Mouse (Mus musculus) kidney, adult 2 months (tissue): ENCODE measurements at regions not wholly inside any gene's neighbourhood (a gene's known extent, or its start where the extent isn't known, plus 50 kb on each side); places are given as distances from the start of the nearest gene placed in this dataset.

Experiments
- DNase-seq: peaks from one replicate; pipeline ENCODE4 v3.0.0; 2021
- H3K27ac ChIP-seq: fragments of 200-500 bp; 2 replicates; pipeline ENCODE4 v1.5.1; 2012; ENCODE audit warnings: low read depth, low read length, control low read depth, inconsistent platforms; ENCODE audit not compliant: insufficient read depth
- H3K27me3 ChIP-seq: fragments of 200-500 bp; replicated peaks from 2 replicates; pipeline ENCODE4 v1.6.1; 2012; ENCODE audit warnings: mild to moderate bottlenecking, moderate library complexity, low read length, inconsistent platforms; ENCODE audit not compliant: control insufficient read depth, insufficient read depth
- H3K36me3 ChIP-seq: fragments of 200-500 bp; 2 replicates; pipeline ENCODE4 v1.6.1; 2012; ENCODE audit warnings: mild to moderate bottlenecking, moderate library complexity, low read length, inconsistent platforms; ENCODE audit not compliant: control insufficient read depth, insufficient read depth
- H3K4me1 ChIP-seq: fragments of 200-500 bp; 2 replicates; pipeline ENCODE4 v1.6.1; 2011; ENCODE audit warnings: low read length; ENCODE audit not compliant: control insufficient read depth, insufficient read depth
- H3K4me3 ChIP-seq: fragments of 200-500 bp; 2 replicates; pipeline ENCODE4 v1.5.1; 2011; ENCODE audit warnings: mild to moderate bottlenecking, low read depth, low read length, control low read depth; ENCODE audit not compliant: insufficient read depth
- CTCF ChIP-seq: fragments of 200-500 bp; conservative IDR thresholded peaks from 2 replicates; pipeline ENCODE4 v1.5.1; 2011; ENCODE audit warnings: low read depth, mild to moderate bottlenecking, control low read depth, low read length, moderate library complexity, mixed read lengths; ENCODE audit not compliant: insufficient read depth, insufficient read length
- POLR2A ChIP-seq: fragments of 200-500 bp; IDR thresholded peaks from one replicate; pipeline ENCODE4 v1.6.1; 2011; ENCODE audit warnings: low read depth, low read length, control low read depth
- WGBS: fragments of 180-500 bp; shearing (Covaris S2); methylation state at CpG from one replicate; pipeline ENCODE4 v1.1.7; 2018; 5-methylcytosine and 5-hydroxymethylcytosine counted together

DNA sequence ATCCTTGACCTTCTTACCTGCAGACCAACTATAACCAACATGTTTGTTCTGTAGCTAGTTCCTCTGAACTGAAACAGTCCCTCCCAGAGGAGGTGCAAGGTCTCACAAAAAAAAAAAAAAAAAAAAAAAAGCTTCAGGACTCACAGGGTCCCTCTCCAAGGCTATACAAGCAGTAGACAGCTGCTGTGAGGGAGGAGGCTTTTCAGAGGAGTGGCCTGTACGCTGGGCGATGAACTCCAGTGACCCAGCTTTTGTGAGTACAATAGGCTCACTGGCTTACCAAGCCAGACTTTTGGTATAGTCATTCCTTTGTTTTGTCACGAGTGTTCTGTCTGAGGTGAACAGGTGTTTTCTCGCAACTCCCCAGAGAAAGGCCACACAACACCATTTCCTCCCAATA lies 85.8 kb upstream of the Ywhaq start:
- no peak for DNase-seq
- TF ChIP-seq CTCF (no peak), POLR2A (no peak)
- Histone ChIP-seq H3K27me3 (no peaks in the 10 kb centered on the region), H3K36me3 (no peaks in the 10 kb centered on the region), H3K27ac (no peak overlapping the region), H3K4me1 (no peaks in the 10 kb centered on the region), H3K4me3 (no peak overlapping the region)
- WGBS = 74% methylated on average over 4 of the region's 4 CpGs

DNA sequence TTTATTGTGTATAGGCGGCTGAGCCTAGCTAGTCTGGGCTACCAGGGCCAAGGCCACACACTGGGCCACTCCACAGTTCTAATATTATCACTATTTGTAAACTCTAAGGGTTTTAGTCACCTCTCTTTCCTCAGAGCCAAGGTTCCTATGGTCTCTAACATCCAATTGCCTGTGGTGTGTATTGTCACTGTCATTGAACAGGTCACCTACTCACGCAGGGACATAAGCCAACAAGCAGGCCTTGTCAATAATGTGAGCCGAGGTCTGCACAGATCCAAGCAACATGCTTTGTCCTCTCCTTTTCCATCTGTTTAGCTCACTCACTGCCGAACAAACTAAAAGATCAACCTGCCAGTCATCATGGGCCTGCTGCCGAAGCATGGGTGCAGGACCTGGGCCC lies 79.5 kb upstream of the Ywhaq start:
- DNase-seq = no peak
- Histone ChIP-seq H3K4me3 (no peak overlapping the region), H3K36me3 (no peaks in the 10 kb centered on the region), H3K27ac (no peak overlapping the region), H3K27me3 (no peaks in the 10 kb centered on the region), H3K4me1 (no peaks in the 10 kb centered on the region)
- TF ChIP-seq POLR2A (no peak), CTCF (no peak)
- WGBS = 85% methylated on average over 5 of the region's 5 CpGs

DNA sequence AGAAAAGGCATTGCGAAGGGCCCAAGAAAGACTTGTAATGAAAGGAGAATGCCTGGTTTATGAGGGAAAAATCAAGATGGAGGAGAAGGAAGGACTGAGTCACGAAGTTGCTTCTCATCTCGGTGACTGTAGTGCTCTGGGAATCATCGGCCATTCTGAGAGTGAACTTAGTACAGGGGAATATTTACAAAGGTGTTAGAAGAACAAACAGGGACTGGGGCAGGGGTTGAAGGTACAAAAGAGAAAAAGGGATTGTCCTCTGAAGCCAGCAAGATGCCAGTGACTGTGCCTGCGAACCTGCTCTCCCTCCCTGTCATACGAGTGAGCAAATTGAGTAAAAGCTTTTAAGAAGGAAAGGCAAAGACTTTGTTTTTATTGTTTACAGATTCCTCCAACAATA lies 78.1 kb upstream of the Ywhaq start:
- no peak for DNase-seq
- H3K36me3 ChIP-seq = no peaks in the 10 kb centered on the region
- H3K27me3 ChIP-seq = no peaks in the 10 kb centered on the region
- no peak overlapping the region for H3K4me3 ChIP-seq
- TF ChIP-seq CTCF (no peak), POLR2A (no peak)
- no peaks in the 10 kb centered on the region for H3K4me1 ChIP-seq
- 95% methylated on average over 6 of the region's 6 CpGs for WGBS
- H3K27ac ChIP-seq = no peak overlapping the region

DNA sequence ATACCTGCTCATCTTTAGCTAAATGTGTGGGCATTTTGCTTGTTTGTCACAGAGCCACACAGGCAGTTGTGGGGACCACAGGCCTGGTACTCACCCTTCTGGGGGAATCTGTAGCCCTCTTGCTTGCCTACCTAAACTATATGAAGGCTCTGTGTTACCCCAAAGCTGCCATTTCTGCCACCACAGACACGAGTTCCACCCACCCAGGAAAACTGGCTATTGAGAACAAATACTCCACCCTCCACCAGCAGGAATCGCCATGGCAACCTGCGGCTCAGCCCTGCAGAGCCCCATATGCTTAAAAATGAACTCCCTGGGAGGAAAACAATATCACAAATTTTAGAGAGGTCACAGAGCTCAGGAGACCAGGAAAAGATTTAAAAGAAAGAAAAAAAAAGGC lies 76.0 kb upstream of the Ywhaq start:
- 60% methylated on average over 3 of the region's 3 CpGs for WGBS
- Histone ChIP-seq H3K4me3 (no peak overlapping the region), H3K27ac (no peak overlapping the region), H3K4me1 (no peaks in the 10 kb centered on the region), H3K36me3 (no peaks in the 10 kb centered on the region), H3K27me3 (no peaks in the 10 kb centered on the region)
- no peak for DNase-seq
- no peak for TF ChIP-seq POLR2A
- TF ChIP-seq CTCF = no peak

DNA sequence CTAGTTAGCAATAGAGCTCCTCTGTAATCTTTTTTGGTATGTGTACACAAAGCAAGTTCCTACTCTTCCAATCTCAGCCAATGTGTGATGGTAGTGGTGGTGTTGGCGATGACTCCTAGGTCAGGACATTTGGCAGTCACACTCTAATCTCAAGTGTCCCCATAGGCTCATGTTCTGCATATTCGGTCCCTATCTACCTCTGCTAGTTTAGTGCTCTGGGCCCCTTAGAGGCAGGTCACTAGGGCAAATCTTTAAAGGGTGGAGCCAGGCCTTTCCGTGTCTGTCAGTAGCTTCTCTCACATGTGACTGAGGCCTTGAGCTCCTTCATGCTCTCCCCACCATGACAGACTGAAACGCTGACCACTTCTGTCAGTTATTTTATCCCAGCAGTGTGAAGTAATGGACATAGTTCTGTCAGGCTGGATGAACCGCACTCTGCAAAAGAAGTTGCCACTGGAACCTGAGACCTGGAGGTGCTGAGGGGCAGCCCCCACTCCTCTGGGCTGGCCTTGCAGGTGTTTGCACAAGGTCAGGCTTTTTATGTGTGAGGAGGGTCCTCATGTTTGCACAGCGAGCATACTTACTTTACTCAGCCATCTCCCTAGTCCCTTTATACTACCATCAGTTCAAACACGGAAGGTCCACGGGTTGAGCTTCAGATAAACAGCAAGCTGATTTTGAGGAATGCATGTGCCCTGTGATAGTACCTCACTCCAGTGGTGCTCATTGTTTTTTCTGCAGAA lies 75.3 kb upstream of the Ywhaq start:
- no peak for TF ChIP-seq POLR2A
- TF ChIP-seq CTCF = no peak
- WGBS = 53% methylated on average over 8 of the region's 8 CpGs
- no peaks in the 10 kb centered on the region for H3K4me1 ChIP-seq
- H3K36me3 ChIP-seq = no peaks in the 10 kb centered on the region
- no peak overlapping the region for H3K27ac ChIP-seq
- no peak for DNase-seq
- no peaks in the 10 kb centered on the region for H3K27me3 ChIP-seq
- no peak overlapping the region for H3K4me3 ChIP-seq

DNA sequence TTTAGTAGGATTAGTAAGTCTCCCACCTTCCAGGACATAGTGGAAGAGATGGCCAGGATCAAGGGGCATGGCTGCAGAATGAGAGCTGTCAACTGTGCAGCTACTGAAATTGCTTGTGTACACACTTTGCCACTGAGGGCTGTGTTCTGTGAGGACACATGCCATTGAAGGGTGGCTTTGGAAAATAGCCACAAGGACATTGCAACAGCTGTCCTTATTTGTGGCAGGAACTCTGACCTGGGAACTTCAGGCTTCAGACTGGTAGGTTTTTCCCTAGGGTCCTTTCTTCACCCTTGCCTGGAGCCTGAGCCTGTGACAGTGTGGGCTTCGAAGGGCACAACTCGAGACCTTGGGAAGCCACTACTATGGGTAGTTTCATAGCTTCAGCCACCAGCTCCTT lies 64.2 kb upstream of the Ywhaq start:
- WGBS = 83% methylated on average over 2 of the region's 2 CpGs
- TF ChIP-seq POLR2A (no peak), CTCF (no peak)
- H3K36me3 ChIP-seq = no peaks in the 10 kb centered on the region
- H3K27ac ChIP-seq = no peak overlapping the region
- H3K27me3 ChIP-seq = no peaks in the 10 kb centered on the region
- H3K4me1 ChIP-seq = no peaks in the 10 kb centered on the region
- H3K4me3 ChIP-seq = no peak overlapping the region
- DNase-seq = no peak

DNA sequence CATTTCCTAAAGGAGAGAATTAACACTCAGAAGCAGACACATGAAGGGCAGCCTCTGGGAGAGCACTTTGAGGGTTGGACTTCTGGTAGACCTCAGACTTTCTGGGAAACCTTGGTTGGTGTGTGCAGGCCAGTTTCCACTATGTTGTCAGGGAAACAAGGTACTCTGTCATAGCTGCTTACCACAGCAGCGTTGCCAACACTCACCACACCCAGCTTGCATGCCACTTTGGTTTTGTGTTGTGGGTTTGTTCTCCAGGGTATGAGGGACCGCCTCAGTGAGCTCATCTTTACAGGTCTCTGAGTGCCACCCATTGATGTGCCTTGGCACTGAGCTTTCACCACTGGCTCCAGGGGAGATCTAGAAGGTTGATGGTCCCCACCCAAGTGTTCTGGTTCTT lies 62.8 kb upstream of the Ywhaq start:
- Histone ChIP-seq H3K36me3 (no peaks in the 10 kb centered on the region), H3K27ac (no peak overlapping the region), H3K27me3 (no peaks in the 10 kb centered on the region), H3K4me3 (no peak overlapping the region), H3K4me1 (no peaks in the 10 kb centered on the region)
- DNase-seq = peak; percentile 2
- no peak for TF ChIP-seq POLR2A
- TF ChIP-seq CTCF = no peak
- 73% methylated on average over 2 of the region's 2 CpGs for WGBS

DNA sequence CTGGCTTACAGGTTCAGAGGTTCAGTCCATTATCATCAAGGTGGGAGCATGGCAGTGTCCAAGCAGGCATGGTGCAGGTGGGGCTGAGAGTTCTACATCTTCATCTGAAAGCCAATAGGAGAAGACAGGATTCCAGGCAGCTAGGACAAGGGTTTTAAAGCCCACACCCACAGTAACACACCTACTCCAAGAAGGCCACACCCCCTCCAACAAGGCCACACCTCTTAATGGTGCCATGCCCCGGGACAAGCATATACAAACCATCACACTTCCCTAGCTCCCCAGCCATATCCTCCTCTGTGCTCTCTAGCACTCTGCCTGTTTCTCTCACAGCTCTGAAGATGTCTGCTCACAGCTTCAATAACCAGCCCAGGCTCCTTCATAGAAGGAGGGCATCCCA lies 61.8 kb upstream of the Ywhaq start:
- H3K4me1 ChIP-seq = no peaks in the 10 kb centered on the region
- no peaks in the 10 kb centered on the region for H3K36me3 ChIP-seq
- no peak overlapping the region for H3K27ac ChIP-seq
- no peaks in the 10 kb centered on the region for H3K27me3 ChIP-seq
- 58% methylated on average over 1 of the region's 1 CpGs for WGBS
- TF ChIP-seq POLR2A (no peak), CTCF (no peak)
- DNase-seq = no peak
- H3K4me3 ChIP-seq = no peak overlapping the region
